Mouse (Mus musculus) kidney, adult 2 months (tissue): ENCODE measurements around the gene Pnma5.

Source experiments
- CTCF ChIP-seq: fragments of 200-500 bp; conservative IDR thresholded peaks from 2 replicates; pipeline ENCODE4 v1.5.1; 2011; ENCODE audit warnings: low read depth, mild to moderate bottlenecking, control low read depth, low read length, moderate library complexity, mixed read lengths; ENCODE audit not compliant: insufficient read depth, insufficient read length
- POLR2A ChIP-seq: fragments of 200-500 bp; IDR thresholded peaks from one replicate; pipeline ENCODE4 v1.6.1; 2011; ENCODE audit warnings: low read depth, low read length, control low read depth

DNA sequence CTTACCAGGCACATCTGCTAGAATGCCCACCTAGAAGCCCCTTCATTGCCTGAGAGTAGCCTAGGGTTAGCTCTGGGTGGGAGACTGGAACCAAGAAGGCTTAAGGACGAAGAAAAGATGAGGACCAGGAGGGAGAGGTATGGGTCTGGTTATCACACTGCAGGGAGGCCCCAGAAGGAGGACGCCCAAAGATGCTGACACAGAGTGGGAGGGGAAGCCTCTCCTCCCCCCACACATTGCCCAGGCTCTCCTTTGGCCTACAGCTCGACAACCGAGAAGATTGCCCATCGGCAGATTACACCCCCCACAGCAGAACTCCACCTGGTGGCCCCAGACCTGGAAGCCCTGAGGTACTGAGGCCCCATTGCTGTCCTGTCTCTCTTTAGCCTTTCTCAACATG lies 33.8 kb downstream of the Pnma5 start:
- TF ChIP-seq CTCF (no peak), POLR2A (no peak)
